Mouse (Mus musculus) stomach, embryonic 16.5 days (tissue): ENCODE measurements around the gene Trim54. TPM values are rescaled to one million over a fixed set of nuclear protein-coding genes. Genes with fewer than 3 reads are reported as not detected.

Experiments
- ATAC-seq: fragments of 200-750 bp; cut with Nextera tagmentation; 2 replicates; pipeline ENCODE4 v1.8.0; 2017; ENCODE audit warnings: moderate number of reproducible peaks, moderate TSS enrichment; ENCODE audit not compliant: insufficient read depth, low FRiP score
- H3K27ac ChIP-seq: fragments of 300-500 bp; sonication (generic); 2 replicates; pipeline ENCODE4 v1.5.1; 2014; ENCODE audit warnings: low read length
- H3K27me3 ChIP-seq: fragments of 300-500 bp; sonication (generic); 2 replicates; pipeline ENCODE4 v1.6.1; 2014; ENCODE audit warnings: low read length, control low read depth, mixed read lengths; ENCODE audit not compliant: control insufficient read depth, insufficient read depth
- H3K36me3 ChIP-seq: fragments of 300-500 bp; sonication (generic); 2 replicates; pipeline ENCODE4 v1.6.1; 2014; ENCODE audit warnings: low read length; ENCODE audit not compliant: control insufficient read depth, insufficient read depth
- H3K4me1 ChIP-seq: fragments of 300-500 bp; sonication (generic); 2 replicates; pipeline ENCODE4 v1.6.1; 2014; ENCODE audit warnings: low read length, control low read depth, mixed read lengths; ENCODE audit not compliant: control insufficient read depth, insufficient read depth
- H3K4me2 ChIP-seq: fragments of 300-500 bp; sonication (generic); 2 replicates; pipeline ENCODE4 v1.6.1; 2014; ENCODE audit warnings: low read depth, low read length, mixed read lengths
- H3K4me3 ChIP-seq: fragments of 300-500 bp; sonication (generic); replicated peaks from 2 replicates; pipeline ENCODE4 v1.5.1; 2014; ENCODE audit warnings: mild to moderate bottlenecking, low read length
- H3K9ac ChIP-seq: fragments of 300-500 bp; sonication (generic); 2 replicates; pipeline ENCODE4 v1.6.1; 2014; ENCODE audit warnings: low read length
- H3K9me3 ChIP-seq: fragments of 300-500 bp; sonication (generic); replicated peaks from 2 replicates; pipeline ENCODE4 v1.6.1; 2016; ENCODE audit warnings: low read length, control low read depth; ENCODE audit not compliant: control insufficient read depth
- WGBS: fragments of 180-500 bp; shearing (Covaris S2); extraction: QIAGEN DNeasy Blood & Tissue Kit; methylation state at CpG from one replicate; pipeline ENCODE4 v1.1.7; 2014; 5-methylcytosine and 5-hydroxymethylcytosine counted together
- polyA plus RNA-seq: library from polyadenylated mRNA; unstranded; fragments of >200 nt; fragmentation: Nextera tagmentation; extraction: Ambion mirVana; gene quantifications from 2 replicates; pipeline ENCODE4 v1.2.1, GENCODE M21; 2015

The Trim54 gene
- polyA plus RNA-seq, 1 experiment from 2014 or later: 5.9 TPM

DNA sequence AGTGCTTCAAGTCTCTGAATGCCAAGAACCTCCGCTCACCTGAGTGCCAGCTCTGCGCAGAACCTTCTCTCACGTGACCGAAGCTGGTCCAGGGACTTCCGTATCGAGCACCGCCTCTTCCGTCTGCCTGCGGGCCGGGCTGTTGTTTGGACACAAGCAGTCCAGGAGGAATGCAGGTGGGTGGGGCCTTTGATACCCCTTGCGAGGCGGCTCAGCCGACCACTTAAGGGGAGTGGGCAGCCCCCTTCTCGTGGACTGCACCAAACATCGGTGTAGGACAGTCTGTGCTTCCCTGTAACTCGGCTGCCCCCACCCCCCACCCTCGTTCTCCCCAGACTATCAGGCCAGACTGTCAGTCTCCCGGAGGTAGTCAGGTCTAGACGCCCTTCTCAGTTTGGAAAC, 37.6 kb downstream of the Trim54 start, which contains the start of gene Mpv17:
Gene Mpv17 (minus strand): TSS at position 100 of the 402 bp plus-strand sequence.
- peak; percentile 95 for ATAC-seq
- WGBS: under 1% methylated on average over 19 of the region's 19 CpGs
- H3K4me3 ChIP-seq: peak within 1 kb of the TSS; percentile 75
- H3K27ac ChIP-seq: peak within 1 kb of the TSS; percentile 76
- H3K36me3 ChIP-seq: 0 out of 2 replicates have a peak, but pooled peaks cover 9% of the 10 kb centered on the region
- H3K4me2 ChIP-seq: peak within 1 kb of the TSS; percentile 95
- H3K4me1 ChIP-seq: peaks cover 6% of the 10 kb centered on the region
- peak within 1 kb of the TSS; percentile 79 for H3K9ac ChIP-seq
- no peaks in the 10 kb centered on the region for H3K27me3 ChIP-seq
- H3K9me3 ChIP-seq: no peaks in the 10 kb centered on the region

DNA sequence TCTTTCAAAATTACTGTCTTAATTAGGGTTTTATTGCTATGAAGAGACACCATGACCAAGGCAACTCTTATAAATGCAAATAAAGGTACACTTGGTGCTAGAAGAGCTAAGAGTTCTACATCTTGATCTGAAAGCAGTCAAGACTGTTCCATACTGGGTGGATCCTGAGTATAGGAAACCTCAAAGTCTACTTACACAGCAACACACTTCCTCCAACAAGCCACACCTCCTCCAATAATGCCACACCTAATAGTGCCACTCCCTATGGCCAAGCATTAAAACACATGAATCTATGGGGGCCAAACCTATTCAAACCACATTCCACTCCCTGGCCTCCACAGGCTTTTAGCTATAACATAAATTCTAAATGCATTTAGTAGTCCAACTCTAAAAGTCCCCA, 46.0 kb downstream of the Trim54 start:
- peaks cover 20% of the 10 kb centered on the region; the same call in 1 of the 2 replicates for H3K36me3 ChIP-seq
- ATAC-seq: no peak
- no peak overlapping the region for H3K4me2 ChIP-seq
- H3K4me1 ChIP-seq: no peaks in the 10 kb centered on the region
- H3K9ac ChIP-seq: no peak overlapping the region
- H3K27me3 ChIP-seq: no peaks in the 10 kb centered on the region
- no peaks in the 10 kb centered on the region for H3K9me3 ChIP-seq
- no peak overlapping the region for H3K4me3 ChIP-seq
- H3K27ac ChIP-seq: no peak overlapping the region

DNA sequence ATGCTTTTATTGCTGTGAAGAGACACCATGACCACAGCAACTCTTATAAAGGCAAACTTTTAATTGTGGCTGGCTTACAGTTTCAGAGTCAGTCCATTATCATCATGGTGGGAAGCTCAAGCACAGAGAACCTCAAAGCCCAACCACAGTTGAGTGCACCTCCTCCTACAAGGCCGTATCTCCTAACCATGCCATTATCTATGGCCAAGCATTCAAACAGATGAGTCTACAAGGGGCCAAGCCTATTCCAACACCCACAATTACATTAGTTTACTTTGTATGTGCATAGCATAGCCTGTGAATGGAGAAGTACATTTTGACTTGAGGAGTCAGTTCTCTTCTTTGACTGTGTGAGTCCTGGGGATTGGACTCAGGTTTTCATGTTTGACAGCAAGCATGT, 48.4 kb downstream of the Trim54 start:
- ATAC-seq: no peak
- no peaks in the 10 kb centered on the region for H3K4me1 ChIP-seq
- no peak overlapping the region for H3K9ac ChIP-seq
- H3K4me3 ChIP-seq: no peak overlapping the region
- WGBS: 93% methylated on average over 1 of the region's 1 CpGs
- no peaks in the 10 kb centered on the region for H3K27me3 ChIP-seq
- no peak overlapping the region for H3K4me2 ChIP-seq
- no peak overlapping the region for H3K27ac ChIP-seq
- H3K9me3 ChIP-seq: no peaks in the 10 kb centered on the region
- peaks cover 26% of the 10 kb centered on the region for H3K36me3 ChIP-seq

DNA sequence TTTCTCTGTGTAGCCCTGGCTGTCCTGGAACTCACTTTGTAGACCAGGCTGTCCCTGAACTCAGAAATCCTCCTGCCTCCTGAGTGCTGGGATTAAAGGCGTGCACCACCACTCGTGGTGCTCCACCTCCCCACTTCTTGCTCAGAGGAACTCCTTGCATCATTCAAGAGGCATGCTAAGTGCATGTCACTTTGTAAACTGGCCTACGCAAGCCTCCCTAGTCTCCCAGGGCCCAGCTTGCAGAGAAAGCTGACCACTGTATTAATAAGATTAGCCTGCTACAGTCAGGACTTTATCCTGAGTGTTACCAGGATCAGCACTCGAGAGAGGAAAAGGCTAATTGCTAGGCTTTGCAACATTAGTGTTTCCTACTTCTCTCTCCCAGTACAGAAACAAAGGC, 52.1 kb downstream of the Trim54 start:
- Histone ChIP-seq H3K36me3 (peaks cover 37% of the 10 kb centered on the region), H3K4me1 (no peaks in the 10 kb centered on the region), H3K9me3 (no peaks in the 10 kb centered on the region), H3K4me3 (no peak overlapping the region), H3K4me2 (no peak overlapping the region), H3K9ac (no peak overlapping the region), H3K27me3 (no peaks in the 10 kb centered on the region), H3K27ac (no peak overlapping the region)
- 92% methylated on average over 4 of the region's 4 CpGs for WGBS
- ATAC-seq: no peak

DNA sequence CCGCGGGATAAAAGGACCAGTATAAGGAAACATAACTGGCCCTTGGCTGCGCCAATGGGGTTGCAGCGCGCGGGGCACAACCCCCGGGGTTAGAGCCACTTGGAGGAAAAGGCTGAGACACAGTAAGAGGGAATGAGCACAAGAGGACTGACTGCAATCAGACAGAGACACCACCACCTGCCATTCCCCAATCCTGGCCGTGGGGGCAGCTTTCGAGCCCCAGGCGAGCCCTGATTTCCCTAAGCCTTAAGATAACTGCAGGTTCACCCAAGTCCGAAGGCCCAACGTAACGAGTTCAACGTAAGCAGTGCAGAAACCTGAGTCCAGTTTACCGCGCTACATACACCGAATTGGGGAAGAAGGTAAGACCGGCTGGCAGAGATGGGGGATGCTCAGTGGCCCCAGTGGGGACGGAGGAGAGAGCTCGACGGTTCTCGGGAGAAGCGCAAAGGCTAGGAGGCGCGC, 62.8 kb downstream of the Trim54 start:
- H3K4me3 ChIP-seq: peak overlapping the region; percentile 82
- peak; percentile 32 for ATAC-seq
- no peaks in the 10 kb centered on the region for H3K27me3 ChIP-seq
- no peaks in the 10 kb centered on the region for H3K36me3 ChIP-seq
- WGBS: under 1% methylated on average over 25 of the region's 25 CpGs
- peak overlapping the region; percentile 84 for H3K4me2 ChIP-seq
- H3K27ac ChIP-seq: peak overlapping the region; percentile 98
- H3K9ac ChIP-seq: peak overlapping the region; percentile 81
- H3K4me1 ChIP-seq: 0 out of 2 replicates have a peak, but pooled peaks cover 3% of the 10 kb centered on the region
- H3K9me3 ChIP-seq: no peaks in the 10 kb centered on the region

DNA sequence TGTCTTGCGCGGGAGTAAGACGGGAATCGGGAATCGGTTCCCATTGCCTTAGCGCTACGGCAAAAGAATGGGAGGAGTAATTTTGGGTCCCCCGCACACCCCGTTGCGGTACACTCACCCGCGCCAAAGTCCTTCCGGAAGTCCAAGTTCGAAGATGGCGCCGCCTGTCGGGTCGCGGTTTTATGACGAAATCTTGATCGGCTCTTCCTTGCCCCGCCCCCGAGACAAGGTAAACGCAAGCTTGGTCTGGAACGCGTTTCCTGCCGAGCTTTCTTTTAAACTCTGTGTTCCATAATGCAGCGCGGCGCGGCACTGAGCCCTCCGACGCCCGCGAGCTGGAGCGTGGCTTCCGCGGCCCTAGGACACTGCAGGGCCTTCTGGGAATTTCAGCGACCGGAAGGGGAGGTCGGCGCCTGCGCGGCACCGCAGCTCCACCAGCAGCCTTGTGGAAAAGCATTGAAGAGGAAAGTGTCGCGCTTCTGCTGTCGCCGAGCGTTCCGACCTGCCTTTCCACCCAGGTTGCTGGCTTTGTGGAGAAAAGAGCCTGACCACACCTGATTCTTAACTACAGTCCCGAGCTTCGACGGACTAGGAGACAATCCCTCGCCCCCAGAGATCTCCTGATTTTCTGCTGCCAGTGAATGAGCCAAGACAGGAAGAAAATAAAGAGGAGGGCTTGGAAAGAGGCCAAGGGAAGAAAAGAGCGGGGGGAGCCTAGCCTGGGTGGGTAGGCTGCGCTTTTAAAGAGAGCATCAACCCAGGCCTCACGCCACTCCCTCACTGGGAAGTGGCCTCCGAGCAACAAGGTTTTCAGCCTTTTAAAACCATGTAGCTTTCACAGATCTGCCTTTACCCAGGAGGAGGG, 63.5 kb downstream of the Trim54 start, which contains the start of the genes Gm29609 and Gtf3c2:
Gene Gm29609 (minus strand): TSS at position 146 of the 865 bp plus-strand sequence.
Gene Gtf3c2 (minus strand): TSS at position 379 of the 865 bp plus-strand sequence.
- H3K4me3 ChIP-seq: peak within 1 kb of the TSS; percentile 82
- no peaks in the 10 kb centered on the region for H3K36me3 ChIP-seq
- H3K4me2 ChIP-seq: peak within 1 kb of the TSS; percentile 84
- no peaks in the 10 kb centered on the region for H3K27me3 ChIP-seq
- peak within 1 kb of the TSS; percentile 81 for H3K9ac ChIP-seq
- peak within 1 kb of the TSS; percentile 98 for H3K27ac ChIP-seq
- under 1% methylated on average over 59 of the region's 59 CpGs for WGBS
- peak; percentile 97 for ATAC-seq
- H3K9me3 ChIP-seq: no peaks in the 10 kb centered on the region
- 0 out of 2 replicates have a peak, but pooled peaks cover 3% of the 10 kb centered on the region for H3K4me1 ChIP-seq

DNA sequence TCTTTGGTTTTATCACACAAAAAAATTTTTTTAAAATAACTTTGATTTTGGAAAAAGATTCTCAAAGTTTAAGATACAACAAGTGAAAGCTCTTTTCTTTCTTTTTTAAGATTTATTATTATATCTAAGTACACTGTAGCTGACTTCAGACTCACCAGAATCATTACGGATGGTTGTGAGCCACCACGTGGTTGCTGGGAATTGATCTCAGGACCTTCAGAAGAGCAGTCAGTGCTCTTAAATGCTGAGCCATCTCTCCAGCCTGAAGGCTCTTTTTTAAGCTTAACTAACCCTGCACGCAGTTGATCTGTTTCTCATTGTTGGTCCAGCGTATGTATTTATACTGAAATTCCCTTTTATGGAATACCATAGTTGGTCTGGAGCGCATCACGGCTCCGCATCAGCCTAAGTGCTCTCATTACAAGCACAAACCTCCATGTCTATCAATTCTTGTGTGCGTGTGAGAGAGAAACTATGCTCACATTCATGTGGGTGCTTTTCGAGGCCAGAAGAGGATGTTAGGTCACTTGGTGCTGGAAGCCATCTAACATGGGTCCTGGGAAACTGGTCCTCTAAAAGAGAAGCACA, 64.8 kb downstream of the Trim54 start:
- whole genome bisulfite sequencing: 90% methylated on average over 9 of the region's 9 CpGs
- no peak overlapping the region for H3K9ac ChIP-seq
- H3K9me3 ChIP-seq: no peaks in the 10 kb centered on the region
- no peak overlapping the region for H3K27ac ChIP-seq
- H3K4me2 ChIP-seq: peak overlapping the region; percentile 51; the same call in 1 of the 2 replicates
- H3K27me3 ChIP-seq: no peaks in the 10 kb centered on the region
- ATAC-seq: no peak
- H3K4me3 ChIP-seq: no peak overlapping the region; the same call in 1 of the 2 replicates
- H3K36me3 ChIP-seq: no peaks in the 10 kb centered on the region
- H3K4me1 ChIP-seq: 0 out of 2 replicates have a peak, but pooled peaks cover 3% of the 10 kb centered on the region

DNA sequence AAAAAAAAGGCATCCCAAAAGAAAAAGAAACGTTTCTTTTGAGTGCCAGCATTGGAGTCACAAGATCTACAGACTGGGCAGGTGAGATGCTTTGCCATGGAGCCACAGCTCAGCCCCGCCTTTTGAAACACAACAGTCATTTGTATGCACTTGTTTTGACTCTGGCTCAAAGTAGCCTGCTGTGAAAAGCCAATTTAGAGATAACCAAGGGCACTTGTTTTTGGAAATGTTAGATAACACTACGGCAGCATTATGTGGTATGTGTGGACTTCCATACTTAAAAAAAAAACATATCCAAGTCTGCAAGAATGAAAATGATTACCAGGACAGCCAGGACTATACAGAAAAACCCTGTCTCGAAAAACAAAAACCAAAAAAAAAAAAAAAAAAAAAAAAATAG, 67.2 kb downstream of the Trim54 start:
- no peak overlapping the region for H3K27ac ChIP-seq
- no peak overlapping the region for H3K4me2 ChIP-seq
- ATAC-seq: no peak
- 49% methylated on average over 4 of the region's 4 CpGs for WGBS
- H3K9ac ChIP-seq: no peak overlapping the region
- H3K27me3 ChIP-seq: no peaks in the 10 kb centered on the region
- H3K36me3 ChIP-seq: peaks cover 14% of the 10 kb centered on the region; the same call in 1 of the 2 replicates
- 0 out of 2 replicates have a peak, but pooled peaks cover 3% of the 10 kb centered on the region for H3K4me1 ChIP-seq
- no peak overlapping the region for H3K4me3 ChIP-seq
- H3K9me3 ChIP-seq: no peaks in the 10 kb centered on the region
